Mouse (Mus musculus) forebrain, embryonic 13.5 days (tissue): ENCODE results near the gene Cfap97d1. TPM values are rescaled to one million over a fixed set of nuclear protein-coding genes. Genes with fewer than 3 reads are reported as not detected.

ENCODE experiments used
- ATAC-seq: fragments of 200-750 bp; cut with Nextera tagmentation; 2 replicates; pipeline ENCODE4 v1.8.0; 2017
- H3K27ac ChIP-seq: fragments of 300-500 bp; sonication (generic); 2 replicates; pipeline ENCODE4 v1.5.1; 2015; ENCODE audit warnings: inconsistent platforms, mild to moderate bottlenecking, moderate library complexity
- H3K27me3 ChIP-seq: fragments of 300-500 bp; sonication (generic); 2 replicates; pipeline ENCODE4 v1.6.1; 2015; ENCODE audit warnings: mild to moderate bottlenecking, inconsistent platforms
- H3K36me3 ChIP-seq: fragments of 300-500 bp; sonication (generic); 2 replicates; pipeline ENCODE4 v1.6.1; 2015; ENCODE audit warnings: mild to moderate bottlenecking, inconsistent platforms; ENCODE audit not compliant: poor library complexity, severe bottlenecking
- H3K4me1 ChIP-seq: fragments of 300-500 bp; sonication (generic); 2 replicates; pipeline ENCODE4 v1.6.1; 2015; ENCODE audit warnings: inconsistent platforms
- H3K4me2 ChIP-seq: fragments of 300-500 bp; sonication (generic); 2 replicates; pipeline ENCODE4 v1.6.1; 2015; ENCODE audit warnings: inconsistent platforms, mild to moderate bottlenecking, moderate library complexity
- H3K4me3 ChIP-seq: fragments of 300-500 bp; sonication (generic); 2 replicates; pipeline ENCODE4 v1.5.1; 2015; ENCODE audit warnings: mild to moderate bottlenecking, inconsistent platforms
- H3K9ac ChIP-seq: fragments of 300-500 bp; sonication (generic); 2 replicates; pipeline ENCODE4 v1.6.1; 2015; ENCODE audit warnings: mild to moderate bottlenecking, inconsistent platforms
- H3K9me3 ChIP-seq: fragments of 300-500 bp; sonication (generic); replicated peaks from 2 replicates; pipeline ENCODE4 v1.6.1; 2016; ENCODE audit warnings: inconsistent platforms
- WGBS: fragments of 180-500 bp; shearing (Covaris S2); methylation state at CpG from one replicate; pipeline ENCODE4 v1.1.7; 2015; 5-methylcytosine and 5-hydroxymethylcytosine counted together
- polyA plus RNA-seq: library from polyadenylated mRNA; unstranded; fragments of >200 nt; fragmentation: Nextera tagmentation; extraction: Ambion mirVana; gene quantifications from 2 replicates; pipeline ENCODE4 v1.2.1, GENCODE M21; 2015

The Cfap97d1 gene
- polyA plus RNA-seq, 1 experiment from 2014 or later = not detected

- Histone ChIP-seq H3K9me3 (no peaks in the 10 kb centered on the region), H3K9ac (peak within 1 kb of the TSS; percentile 82), H3K36me3 (peaks cover 10% of the 10 kb centered on the region), H3K4me3 (peak within 1 kb of the TSS; percentile 66), H3K27ac (peak within 1 kb of the TSS; percentile 91), H3K4me1 (peaks cover 44% of the 10 kb centered on the region), H3K4me2 (peak within 1 kb of the TSS; percentile 76), H3K27me3 (no peaks in the 10 kb centered on the region)
- WGBS = 64% methylated on average over 6 of the region's 6 CpGs
- no peak for ATAC-seq
Observed at GRCm38 (mm10) chr11:102028087-102028816, 44.2 kb downstream of the Cfap97d1 start, which contains the start of gene Mpp3. Mpp3 (minus strand) TSS chr11:102028461.

- 85% methylated on average over 4 of the region's 4 CpGs for WGBS
- no peak for ATAC-seq
Observed at GRCm38 (mm10) chr11:102029304-102029703, 45.2 kb downstream of the Cfap97d1 start.

DNA sequence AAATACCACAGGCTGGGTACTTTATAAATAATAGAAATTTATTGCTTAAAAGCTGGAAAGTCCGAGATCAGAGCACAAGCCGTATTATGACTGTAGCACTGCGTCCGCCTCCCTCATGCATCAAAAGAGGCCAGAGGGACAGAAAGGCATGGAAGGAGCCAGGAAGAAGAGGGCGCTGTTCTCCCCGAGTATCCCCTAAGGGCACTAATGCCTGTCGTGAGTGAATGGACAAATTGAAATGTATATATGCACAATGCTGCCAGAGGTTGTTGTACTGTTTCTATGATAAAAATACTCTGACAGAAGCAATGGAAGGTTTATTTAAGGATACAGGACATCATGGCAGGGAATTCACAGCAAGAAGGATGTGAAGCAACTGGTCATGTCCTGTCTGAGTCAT, 45.9 kb downstream of the Cfap97d1 start:
- Histone ChIP-seq H3K4me3 (no peak overlapping the region), H3K36me3 (no peaks in the 10 kb centered on the region), H3K4me1 (peaks cover 30% of the 10 kb centered on the region), H3K9me3 (no peaks in the 10 kb centered on the region), H3K9ac (no peak overlapping the region), H3K4me2 (no peak overlapping the region), H3K27ac (no peak overlapping the region), H3K27me3 (no peaks in the 10 kb centered on the region)
- 35% methylated on average over 7 of the region's 7 CpGs for WGBS
- no peak for ATAC-seq

More at GRCm38 (mm10) chr11:102029304-102029703, 45.2 kb downstream of the Cfap97d1 start:
- Histone ChIP-seq H3K4me3 (no peak overlapping the region), H3K4me1 (peaks cover 36% of the 10 kb centered on the region), H3K27me3 (no peaks in the 10 kb centered on the region), H3K9ac (no peak overlapping the region; the same call in 1 of the 2 replicates), H3K9me3 (no peaks in the 10 kb centered on the region), H3K36me3 (no peaks in the 10 kb centered on the region), H3K27ac (no peak overlapping the region), H3K4me2 (no peak overlapping the region)

- Histone ChIP-seq H3K4me2 (no peak overlapping the region), H3K9me3 (no peaks in the 10 kb centered on the region), H3K4me3 (no peak overlapping the region), H3K27ac (no peak overlapping the region), H3K9ac (no peak overlapping the region), H3K4me1 (peaks cover 18% of the 10 kb centered on the region), H3K27me3 (no peaks in the 10 kb centered on the region), H3K36me3 (no peaks in the 10 kb centered on the region)
- 72% methylated on average over 7 of the region's 7 CpGs for WGBS
- no peak for ATAC-seq
Observed at GRCm38 (mm10) chr11:102031149-102031548, 47.1 kb downstream of the Cfap97d1 start.

DNA sequence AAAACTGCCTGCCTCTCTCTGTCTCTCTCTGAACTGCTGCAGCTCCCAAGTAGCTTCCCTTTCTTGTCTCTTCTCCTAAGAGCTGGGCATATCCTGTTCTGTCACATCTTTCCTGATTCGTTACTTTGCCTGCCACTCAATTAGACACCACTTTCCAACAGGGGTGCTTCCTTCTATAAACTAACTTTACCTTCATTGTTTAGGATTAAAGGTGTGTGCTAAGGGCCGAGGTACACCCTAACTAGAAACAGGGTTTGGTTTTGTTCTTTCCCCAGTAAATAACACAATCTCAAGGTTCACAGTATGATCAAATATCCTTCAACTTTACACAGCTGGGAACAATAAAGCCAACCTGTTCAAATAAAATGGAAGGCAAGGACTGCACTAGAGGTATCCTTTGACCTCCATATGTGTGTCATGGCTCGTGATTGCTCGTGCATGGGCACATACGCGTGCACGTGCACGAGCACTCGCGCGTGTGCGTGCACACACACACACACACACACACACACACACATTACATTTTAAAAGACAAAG, 49.0 kb downstream of the Cfap97d1 start:
- no peaks in the 10 kb centered on the region for H3K36me3 ChIP-seq
- H3K4me3 ChIP-seq = no peak overlapping the region
- WGBS = 93% methylated on average over 12 of the region's 12 CpGs
- H3K4me1 ChIP-seq = peaks cover 8% of the 10 kb centered on the region
- no peaks in the 10 kb centered on the region for H3K27me3 ChIP-seq
- H3K4me2 ChIP-seq = no peak overlapping the region
- no peaks in the 10 kb centered on the region for H3K9me3 ChIP-seq
- ATAC-seq = no peak
- no peak overlapping the region for H3K9ac ChIP-seq
- H3K27ac ChIP-seq = no peak overlapping the region

DNA sequence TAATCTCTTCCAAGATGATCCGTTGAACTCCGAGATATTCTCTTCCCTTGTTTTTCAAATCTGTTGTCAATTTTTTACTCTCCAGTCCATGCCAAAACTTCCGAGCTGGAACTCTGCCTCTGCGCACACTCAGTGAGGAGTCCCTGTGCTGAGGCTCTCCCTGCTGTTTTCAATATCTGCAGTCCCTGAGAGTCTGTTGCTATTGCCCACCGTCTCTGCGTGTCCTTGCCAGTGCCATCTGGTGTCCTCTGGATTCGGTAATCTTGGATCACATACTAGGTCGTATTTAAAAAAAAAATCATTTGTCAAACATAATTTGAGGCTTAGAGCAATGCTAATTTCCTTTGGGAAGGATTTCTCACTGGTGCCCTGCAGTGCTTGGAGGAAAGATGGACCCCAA, 50.8 kb downstream of the Cfap97d1 start:
- Histone ChIP-seq H3K27me3 (no peaks in the 10 kb centered on the region), H3K4me1 (peaks cover 5% of the 10 kb centered on the region; the same call in 1 of the 2 replicates), H3K4me2 (no peak overlapping the region), H3K9me3 (no peaks in the 10 kb centered on the region), H3K4me3 (no peak overlapping the region), H3K36me3 (no peaks in the 10 kb centered on the region), H3K9ac (no peak overlapping the region), H3K27ac (peak overlapping the region; percentile 35; the same call in 1 of the 2 replicates)
- ATAC-seq = no peak
- 62% methylated on average over 8 of the region's 8 CpGs for WGBS

DNA sequence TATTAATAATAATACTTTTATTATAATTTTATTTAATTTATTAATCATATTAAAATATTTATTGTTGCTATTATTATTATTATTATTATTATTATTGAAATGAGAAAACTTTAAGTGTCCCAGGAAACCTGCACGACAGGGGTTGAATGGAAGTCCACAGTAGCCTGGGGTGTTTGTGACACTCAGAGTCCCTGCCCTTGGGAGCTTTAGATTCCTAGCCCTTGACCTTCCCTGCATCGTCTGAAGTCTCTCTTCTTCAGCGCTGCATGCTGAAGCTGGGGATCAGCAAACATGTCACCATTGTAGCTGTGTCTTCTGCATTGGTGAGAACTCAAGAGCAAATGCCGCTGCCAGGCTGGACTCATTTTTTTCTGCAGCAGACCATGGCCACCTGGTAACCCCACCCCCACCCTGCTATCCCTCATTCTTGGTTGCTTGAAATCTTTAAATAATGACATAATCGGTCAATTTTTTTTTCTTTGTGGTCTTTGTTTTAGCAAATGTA, 51.4 kb downstream of the Cfap97d1 start:
- ATAC-seq = no peak
- Histone ChIP-seq H3K4me1 (peaks cover 5% of the 10 kb centered on the region; the same call in 1 of the 2 replicates), H3K27me3 (no peaks in the 10 kb centered on the region), H3K4me3 (no peak overlapping the region), H3K27ac (no peak overlapping the region), H3K4me2 (no peak overlapping the region), H3K36me3 (no peaks in the 10 kb centered on the region), H3K9me3 (no peaks in the 10 kb centered on the region), H3K9ac (no peak overlapping the region)
- 77% methylated on average over 5 of the region's 5 CpGs for WGBS

- Histone ChIP-seq H3K4me2 (no peak overlapping the region), H3K27me3 (no peaks in the 10 kb centered on the region), H3K9ac (no peak overlapping the region), H3K4me1 (peaks cover under 1% of the 10 kb centered on the region; the same call in 1 of the 2 replicates), H3K9me3 (no peaks in the 10 kb centered on the region), H3K4me3 (no peak overlapping the region), H3K27ac (no peak overlapping the region), H3K36me3 (no peaks in the 10 kb centered on the region)
- WGBS = 81% methylated on average over 7 of the region's 7 CpGs
- ATAC-seq = no peak
Observed at GRCm38 (mm10) chr11:102036336-102036735, 52.3 kb downstream of the Cfap97d1 start.

DNA sequence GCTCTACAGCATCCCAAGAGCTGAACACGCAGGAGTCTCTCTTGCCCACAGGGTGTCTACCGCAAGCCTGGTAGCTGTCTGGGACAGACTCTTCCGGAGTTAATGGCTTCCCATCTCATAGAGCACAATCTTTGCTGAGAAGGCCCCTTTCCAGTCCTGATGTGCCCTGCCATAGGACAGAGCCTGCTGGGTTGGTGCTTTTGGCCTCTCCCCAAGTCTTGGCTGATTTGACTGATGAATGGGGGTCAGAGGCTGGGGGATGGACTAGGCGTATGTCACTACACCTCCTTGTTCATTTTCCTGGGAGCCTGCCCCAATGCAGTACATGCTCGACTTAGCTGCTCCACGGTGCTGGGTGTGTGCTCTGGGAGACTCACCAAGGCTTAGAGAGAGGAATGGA, 53.7 kb downstream of the Cfap97d1 start:
- no peak overlapping the region for H3K9ac ChIP-seq
- no peak overlapping the region for H3K4me2 ChIP-seq
- no peaks in the 10 kb centered on the region for H3K9me3 ChIP-seq
- H3K36me3 ChIP-seq = no peaks in the 10 kb centered on the region
- no peak for ATAC-seq
- H3K4me1 ChIP-seq = no peaks in the 10 kb centered on the region
- no peak overlapping the region for H3K27ac ChIP-seq
- 79% methylated on average over 6 of the region's 6 CpGs for WGBS
- H3K4me3 ChIP-seq = no peak overlapping the region
- H3K27me3 ChIP-seq = no peaks in the 10 kb centered on the region

DNA sequence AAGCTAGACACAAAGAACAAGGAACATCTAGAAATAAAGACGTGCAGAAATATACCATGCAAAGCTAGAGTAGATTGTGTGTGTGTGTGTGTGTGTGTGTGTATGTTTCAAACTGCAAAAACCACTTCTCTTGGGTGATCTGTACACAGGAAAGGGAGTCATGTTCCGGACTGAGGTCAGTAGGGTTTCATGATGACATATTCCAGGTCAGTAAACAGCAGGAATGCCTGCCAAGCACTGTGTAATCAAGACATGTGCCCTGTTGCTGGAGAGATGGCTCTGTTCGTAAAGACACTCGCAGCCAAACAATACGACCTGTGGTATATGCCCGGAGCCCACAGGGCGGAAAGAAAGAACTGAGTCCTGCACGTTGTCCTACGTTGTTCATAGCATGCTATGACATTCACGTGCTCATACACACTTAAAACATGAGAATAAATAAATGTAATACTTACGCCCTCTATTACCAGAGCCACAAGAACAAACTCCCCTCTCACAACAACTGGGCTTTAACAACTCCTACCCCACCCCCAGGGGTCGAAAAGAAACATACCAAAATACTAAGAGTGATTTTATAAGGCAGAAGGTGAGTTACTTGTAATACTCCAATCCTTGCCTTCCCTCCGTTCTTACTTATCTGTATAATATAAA, 55.5 kb downstream of the Cfap97d1 start:
- 66% methylated on average over 13 of the region's 13 CpGs for WGBS
- Histone ChIP-seq H3K4me3 (no peak overlapping the region), H3K9ac (no peak overlapping the region), H3K9me3 (no peaks in the 10 kb centered on the region), H3K27me3 (no peaks in the 10 kb centered on the region), H3K27ac (no peak overlapping the region), H3K36me3 (no peaks in the 10 kb centered on the region), H3K4me2 (no peak overlapping the region), H3K4me1 (no peaks in the 10 kb centered on the region)
- ATAC-seq = no peak

GRCm38 (mm10) chr11:102040138-102040524, 56.1 kb downstream of the Cfap97d1 start:
- WGBS = 0% methylated on average over 9 of the region's 9 CpGs
- peak; percentile 53; the same call in 1 of the 2 replicates for ATAC-seq

DNA sequence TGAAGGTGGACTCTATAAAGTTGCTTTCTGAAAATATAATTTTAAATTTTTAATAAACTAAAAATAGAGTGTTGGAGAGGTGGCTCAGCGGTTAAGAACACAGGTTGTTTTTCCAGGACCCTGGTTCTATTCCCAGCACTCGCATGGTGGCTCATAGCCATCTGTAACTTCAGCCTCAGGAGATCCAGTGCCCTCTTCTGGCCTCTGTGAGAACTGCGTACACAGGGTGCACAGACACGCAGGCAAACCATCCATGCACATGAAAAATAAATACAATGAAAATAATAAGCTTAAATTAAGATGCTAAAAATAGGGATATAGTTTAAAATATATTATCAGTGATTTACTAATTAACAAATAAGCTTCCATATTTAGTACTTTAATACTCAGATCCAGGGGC, 56.6 kb downstream of the Cfap97d1 start:
- Histone ChIP-seq H3K4me3 (no peak overlapping the region), H3K27me3 (no peaks in the 10 kb centered on the region), H3K9ac (no peak overlapping the region), H3K36me3 (no peaks in the 10 kb centered on the region), H3K9me3 (peaks cover 6% of the 10 kb centered on the region), H3K4me2 (no peak overlapping the region), H3K4me1 (no peaks in the 10 kb centered on the region), H3K27ac (no peak overlapping the region)
- no peak for ATAC-seq
- 73% methylated on average over 4 of the region's 4 CpGs for WGBS

More at GRCm38 (mm10) chr11:102040138-102040524, 56.1 kb downstream of the Cfap97d1 start:
- no peaks in the 10 kb centered on the region for H3K4me1 ChIP-seq
- no peak overlapping the region for H3K4me3 ChIP-seq
- H3K9ac ChIP-seq = no peak overlapping the region
- no peaks in the 10 kb centered on the region for H3K36me3 ChIP-seq
- H3K4me2 ChIP-seq = no peak overlapping the region
- H3K27me3 ChIP-seq = no peaks in the 10 kb centered on the region
- no peak overlapping the region for H3K27ac ChIP-seq
- peaks cover under 1% of the 10 kb centered on the region for H3K9me3 ChIP-seq
